Mouse (Mus musculus) small intestine, adult 2 months (tissue): ENCODE data around the gene Muc3. TPM values are rescaled to one million over a fixed set of nuclear protein-coding genes. Genes with fewer than 3 reads are reported as not detected.

Experiments
- H3K27ac ChIP-seq: fragments of 200-500 bp; 2 replicates; pipeline ENCODE4 v1.5.1; 2012; ENCODE audit warnings: low read depth, low read length, control low read depth, inconsistent platforms; ENCODE audit not compliant: insufficient read depth
- H3K27me3 ChIP-seq: fragments of 200-500 bp; 2 replicates; pipeline ENCODE4 v1.6.1; 2012; ENCODE audit warnings: mild to moderate bottlenecking, moderate library complexity, low read length, inconsistent platforms; ENCODE audit not compliant: control insufficient read depth, insufficient read depth
- H3K36me3 ChIP-seq: fragments of 200-500 bp; 2 replicates; pipeline ENCODE4 v1.6.1; 2012; ENCODE audit warnings: mild to moderate bottlenecking, low read length, control low read depth, inconsistent platforms; ENCODE audit not compliant: control insufficient read depth, insufficient read depth
- H3K4me1 ChIP-seq: fragments of 200-500 bp; 2 replicates; pipeline ENCODE4 v1.6.1; 2012; ENCODE audit warnings: low read length, inconsistent platforms, mixed read lengths; ENCODE audit not compliant: control insufficient read depth, insufficient read depth, insufficient read length
- H3K4me3 ChIP-seq: fragments of 200-500 bp; 2 replicates; pipeline ENCODE4 v1.5.1; 2012; ENCODE audit warnings: low read depth, mild to moderate bottlenecking, control low read depth, inconsistent platforms, low read length, moderate library complexity
- CTCF ChIP-seq: fragments of 200-500 bp; IDR thresholded peaks from 2 replicates; pipeline ENCODE4 v1.5.1; 2012; ENCODE audit warnings: low read depth, mild to moderate bottlenecking, control low read depth, inconsistent platforms, low read length, moderate library complexity, mixed read lengths; ENCODE audit not compliant: insufficient replicate concordance, insufficient read length; ENCODE audit errors: extremely low read depth
- POLR2A ChIP-seq: fragments of 200-500 bp; IDR thresholded peaks from 2 replicates; pipeline ENCODE4 v1.6.1; 2012; ENCODE audit warnings: low read depth, mild to moderate bottlenecking, control low read depth, inconsistent platforms, low read length, moderate library complexity
- WGBS: fragments of 180-500 bp; shearing (Covaris S2); methylation state at CpG from one replicate; pipeline ENCODE4 v1.1.7; 2018; 5-methylcytosine and 5-hydroxymethylcytosine counted together
- polyA plus RNA-seq: library from polyadenylated mRNA; depleted of rRNA; stranded (reverse); fragments of >200 nt; gene quantifications from 2 replicates; pipeline ENCODE4 v1.2.3, GENCODE M21; 2012

Muc3 gene
- polyA plus RNA-seq, 1 experiment, result 653 TPM

GRCm38 (mm10) chr5:137111542-137112408 lies 37.3 kb downstream of the Muc3 start:
- H3K4me3 ChIP-seq, result no peak overlapping the region
- no peak for TF ChIP-seq CTCF
- no peak for TF ChIP-seq POLR2A
- H3K27me3 ChIP-seq, result no peaks in the 10 kb centered on the region
- H3K4me1 ChIP-seq, result peaks cover 23% of the 10 kb centered on the region
- 91% methylated on average over 5 of the region's 5 CpGs for WGBS
- no peak overlapping the region for H3K27ac ChIP-seq
- H3K36me3 ChIP-seq, result peaks cover 27% of the 10 kb centered on the region

- H3K27ac ChIP-seq, result no peak overlapping the region
- TF ChIP-seq CTCF, result no peak
- no peak for TF ChIP-seq POLR2A
- no peak overlapping the region for H3K4me3 ChIP-seq
- H3K36me3 ChIP-seq, result peaks cover 27% of the 10 kb centered on the region
- H3K4me1 ChIP-seq, result peaks cover 18% of the 10 kb centered on the region
- WGBS, result 90% methylated on average over 12 of the region's 12 CpGs
- no peaks in the 10 kb centered on the region for H3K27me3 ChIP-seq
These were observed 38.3 kb downstream of the Muc3 start for GRCm38 (mm10) chr5:137110863-137111262.

- Histone ChIP-seq H3K4me1 (peaks cover 16% of the 10 kb centered on the region), H3K27ac (no peak overlapping the region), H3K27me3 (no peaks in the 10 kb centered on the region), H3K4me3 (no peak overlapping the region), H3K36me3 (peaks cover 27% of the 10 kb centered on the region)
- TF ChIP-seq POLR2A, result no peak
- TF ChIP-seq CTCF, result no peak
- 56% methylated on average over 25 of the region's 25 CpGs for WGBS
These were observed 39.1 kb downstream of the Muc3 start for GRCm38 (mm10) chr5:137109941-137110593.

GRCm38 (mm10) chr5:137108111-137108510 lies 41.0 kb downstream of the Muc3 start:
- no peaks in the 10 kb centered on the region for H3K27me3 ChIP-seq
- H3K4me3 ChIP-seq, result no peak overlapping the region
- H3K4me1 ChIP-seq, result peaks cover 8% of the 10 kb centered on the region
- H3K27ac ChIP-seq, result no peak overlapping the region
- H3K36me3 ChIP-seq, result peaks cover 10% of the 10 kb centered on the region
- WGBS, result 74% methylated on average over 6 of the region's 6 CpGs
- TF ChIP-seq POLR2A (no peak), CTCF (no peak)

GRCm38 (mm10) chr5:137107670-137108069 lies 41.5 kb downstream of the Muc3 start:
- WGBS, result 71% methylated on average over 8 of the region's 8 CpGs

GRCm38 (mm10) chr5:137107024-137107423 lies 42.1 kb downstream of the Muc3 start:
- H3K4me1 ChIP-seq, result peaks cover 4% of the 10 kb centered on the region
- H3K4me3 ChIP-seq, result no peak overlapping the region
- H3K27me3 ChIP-seq, result no peaks in the 10 kb centered on the region
- H3K36me3 ChIP-seq, result 0 out of 2 replicates have a peak, but pooled peaks cover 2% of the 10 kb centered on the region
- WGBS, result 22% methylated on average over 6 of the region's 6 CpGs
- TF ChIP-seq CTCF, result peak; percentile 65; the same call in 1 of the 2 replicates
- TF ChIP-seq POLR2A, result no peak
- no peak overlapping the region for H3K27ac ChIP-seq

More at GRCm38 (mm10) chr5:137107670-137108069, 41.5 kb downstream of the Muc3 start:
- Histone ChIP-seq H3K4me1 (peaks cover 4% of the 10 kb centered on the region), H3K27ac (no peak overlapping the region), H3K36me3 (peaks cover 6% of the 10 kb centered on the region; the same call in 1 of the 2 replicates), H3K4me3 (no peak overlapping the region), H3K27me3 (no peaks in the 10 kb centered on the region)
- TF ChIP-seq POLR2A, result no peak
- no peak for TF ChIP-seq CTCF

- Histone ChIP-seq H3K27ac (no peak overlapping the region), H3K36me3 (0 out of 2 replicates have a peak, but pooled peaks cover 2% of the 10 kb centered on the region), H3K27me3 (no peaks in the 10 kb centered on the region), H3K4me1 (peaks cover 4% of the 10 kb centered on the region), H3K4me3 (no peak overlapping the region)
- WGBS, result 81% methylated on average over 4 of the region's 4 CpGs
- TF ChIP-seq CTCF (no peak), POLR2A (no peak)
These were observed 42.7 kb downstream of the Muc3 start for GRCm38 (mm10) chr5:137106434-137106833.
